Comparison of ENCODE assay signal across 9 mouse cellular contexts in the genomic region with DNA sequence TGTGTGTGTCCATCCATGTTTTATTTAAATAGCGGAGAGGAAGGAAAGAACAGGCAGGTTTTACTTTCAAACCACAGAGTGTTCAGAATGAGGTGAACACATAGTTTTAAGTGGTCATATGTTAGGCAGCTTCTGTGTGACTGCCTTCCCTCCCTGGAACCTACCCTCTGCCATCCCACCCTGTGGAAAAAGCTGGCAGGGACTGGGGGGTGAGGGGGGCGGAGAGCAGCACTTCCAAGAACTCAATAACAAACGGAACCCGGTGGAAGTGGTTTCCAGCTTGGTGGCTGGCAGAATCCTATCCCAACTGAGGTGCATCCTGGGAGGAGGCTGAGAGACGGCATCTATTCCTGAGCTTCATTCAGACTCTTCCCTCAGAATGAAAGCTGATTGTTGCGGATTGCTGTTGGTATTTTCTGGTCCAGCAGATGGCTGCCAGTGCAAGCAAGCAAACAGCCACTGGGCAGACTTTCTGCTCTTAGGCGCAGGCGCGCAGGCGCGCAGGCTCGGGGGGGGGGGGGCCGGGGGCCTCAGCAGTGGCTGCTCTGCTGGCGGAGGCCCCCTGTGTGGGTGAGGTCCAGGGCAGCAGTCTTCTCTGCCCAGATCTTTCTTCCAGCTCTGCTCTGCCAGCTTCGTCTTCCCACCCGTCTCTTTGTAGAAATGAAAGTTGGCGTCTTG. TPM values are rescaled to one million over a fixed set of nuclear protein-coding genes. Genes with fewer than 3 reads are reported as not detected.
DNase-seq lines count a peak whose midpoint lies in the region; ATAC-seq and TF ChIP-seq lines count a peak whose summit lies in the region.
"Had no signal": no experiment of that assay in that cellular context is flagged by ENCODE, and none has a peak within 500 bp of the region (broad histone marks: within the 10 kb centered on the region; RNA-seq: fewer than 3 reads in every experiment).

No protein-coding gene starts in this region.

- H3K4me1 ChIP-seq in kidney, adult 2 months (ENCODE audit: control insufficient read depth, insufficient read depth, low read length): no peaks in the 10 kb centered on the region
- peaks cover 15% of the 10 kb centered on the region for H3K4me1 ChIP-seq in limb, embryonic 12.5 days (replicated peaks)
- H3K4me1 ChIP-seq in midbrain, embryonic 14.5 days (ENCODE audit: control insufficient read depth, insufficient read depth, low read length): peaks cover 8% of the 10 kb centered on the region; the same call in 1 of the 2 replicates
- H3K4me1 ChIP-seq in stomach, embryonic 15.5 days: peaks cover 5% of the 10 kb centered on the region; the same call in 1 of the 2 replicates

- H3K9me3 ChIP-seq in limb, embryonic 12.5 days: no peaks in the 10 kb centered on the region
- no peaks in the 10 kb centered on the region for H3K9me3 ChIP-seq in midbrain, embryonic 14.5 days (ENCODE audit: control insufficient read depth, low read length)
- no peaks in the 10 kb centered on the region for H3K9me3 ChIP-seq in stomach, embryonic 15.5 days

- H3K9ac ChIP-seq in limb, embryonic 12.5 days (replicated peaks): peak overlapping the region; percentile 44
- peak overlapping the region; percentile 54 for H3K9ac ChIP-seq in midbrain, embryonic 14.5 days (replicated peaks; ENCODE audit: low read length)
- no peak overlapping the region; the same call in 1 of the 2 replicates for H3K9ac ChIP-seq in stomach, embryonic 15.5 days

- WGBS in kidney, adult 2 months: 32% methylated on average over 17 of the region's 17 CpGs
- 44% methylated on average over 16 of the region's 17 CpGs for WGBS in limb, embryonic 12.5 days
- WGBS in midbrain, embryonic 14.5 days: 30% methylated on average over 16 of the region's 17 CpGs
- WGBS in stomach, embryonic 15.5 days: 33% methylated on average over 16 of the region's 17 CpGs

- H3K36me3 ChIP-seq in kidney, adult 2 months (ENCODE audit: control insufficient read depth, insufficient read depth, low read length): no peaks in the 10 kb centered on the region
- no peaks in the 10 kb centered on the region for H3K36me3 ChIP-seq in limb, embryonic 12.5 days
- no peaks in the 10 kb centered on the region for H3K36me3 ChIP-seq in midbrain, embryonic 14.5 days (ENCODE audit: control insufficient read depth, insufficient read depth, low read length)
- H3K36me3 ChIP-seq in stomach, embryonic 15.5 days: no peaks in the 10 kb centered on the region

- H3K27me3 ChIP-seq in kidney, adult 2 months (replicated peaks; ENCODE audit: control insufficient read depth, insufficient read depth, low read length): no peaks in the 10 kb centered on the region
- no peaks in the 10 kb centered on the region for H3K27me3 ChIP-seq in limb, embryonic 12.5 days
- H3K27me3 ChIP-seq in midbrain, embryonic 14.5 days (ENCODE audit: control insufficient read depth, insufficient read depth, low read length): no peaks in the 10 kb centered on the region
- no peaks in the 10 kb centered on the region for H3K27me3 ChIP-seq in stomach, embryonic 15.5 days (replicated peaks)

- H3K27ac ChIP-seq in kidney, adult 2 months (ENCODE audit: insufficient read depth, low read depth, low read length): no peak overlapping the region
- H3K27ac ChIP-seq in limb, embryonic 12.5 days: peak overlapping the region; percentile 62
- peak overlapping the region; percentile 76 for H3K27ac ChIP-seq in midbrain, embryonic 14.5 days (replicated peaks; ENCODE audit: low read depth, low read length)
- H3K27ac ChIP-seq in stomach, embryonic 15.5 days: peak overlapping the region; percentile 61; the same call in 1 of the 2 replicates

- no peak for TF ChIP-seq POLR2A in kidney, adult 2 months (IDR thresholded peaks at IDR 0.05; ENCODE audit: low read depth, low read length)

- DNase-seq in adrenal gland, adult (ENCODE audit: inconsistent age in 2 of 2, low spot score in 1 of 2): peak; percentile 64 to 85
- no peak for DNase-seq in adrenal gland, adult 8-10 months
- peak; percentile 73 for DNase-seq in cerebellum, adult 9-10 months
- peak; percentile 25 to 31 for DNase-seq in frontal cortex, postnatal 14 days (ENCODE audit: low spot score in 2 of 2)
- peak; percentile 67 for DNase-seq in kidney, adult 2 months
- DNase-seq in midbrain, embryonic 14.5 days: peak; percentile 83

- peak; percentile 77; the same call in 1 of the 2 replicates for ATAC-seq in limb, embryonic 12.5 days (ENCODE audit: insufficient number of reproducible peaks, insufficient read depth, low FRiP score, low TSS enrichment, low read depth)
- peak; percentile 83; the same call in 1 of the 2 replicates for ATAC-seq in midbrain, embryonic 14.5 days (ENCODE audit: low FRiP score, low TSS enrichment)
- ATAC-seq in stomach, embryonic 15.5 days (ENCODE audit: insufficient read depth, low FRiP score, low read depth): no peak

- peak; percentile 39 for TF ChIP-seq CTCF in kidney, adult 2 months (conservative IDR thresholded peaks at IDR 0.05; ENCODE audit: insufficient read depth, insufficient read length, low read depth, low read length)

- H3K4me2 ChIP-seq in limb, embryonic 12.5 days: peak overlapping the region; percentile 49
- H3K4me2 ChIP-seq in midbrain, embryonic 14.5 days (ENCODE audit: low read length): peak overlapping the region; percentile 51
- peak overlapping the region; percentile 54 for H3K4me2 ChIP-seq in stomach, embryonic 15.5 days

- peak overlapping the region; percentile 54 for H3K4me3 ChIP-seq in kidney, adult 2 months (ENCODE audit: insufficient read depth, low read depth, low read length)
- peak overlapping the region; percentile 17 for H3K4me3 ChIP-seq in limb, embryonic 12.5 days (replicated peaks)
- peak overlapping the region; percentile 19 for H3K4me3 ChIP-seq in midbrain, embryonic 14.5 days (replicated peaks; ENCODE audit: low read depth, low read length)
- H3K4me3 ChIP-seq in stomach, embryonic 15.5 days (replicated peaks): peak overlapping the region; percentile 36

RNA-seq across cellular contexts. Expression of a gene that starts 14.3 kb away (rescaled TPM):
- 1 to 10 TPM in 2 of 4 experiments, under 1 TPM in 2; 0.66 to 2.5 (median 0.94) TPM for total RNA-seq in adrenal gland, adult 8-10 months (2022)
- 1.5 TPM in 2 replicates for polyA plus RNA-seq in kidney, adult 2 months (2012; rRNA removed)
- polyA plus RNA-seq in limb, embryonic 12.5 days (2016; fragmentation: Nextera tagmentation; extraction: Ambion mirVana): 0.70 and 1.9 TPM in 2 replicates
- 0.51 TPM in 2 replicates for polyA plus RNA-seq in midbrain, embryonic 14.5 days (2014; fragmentation: Nextera tagmentation; extraction: Ambion mirVana)
- polyA plus RNA-seq in stomach, embryonic 15.5 days (2015; fragmentation: Nextera tagmentation; extraction: Ambion mirVana): 9.9 and 13.7 TPM in 2 replicates

RNA-seq across cellular contexts. Expression of a gene that starts 29.5 kb away (rescaled TPM):
- under 1 TPM in 1 of 4 experiments, not detected in 3; 0.97 TPM for total RNA-seq in adrenal gland, adult 8-10 months (2022)
- polyA plus RNA-seq in kidney, adult 2 months (2012; rRNA removed): not detected in 2 replicates
- polyA plus RNA-seq in limb, embryonic 12.5 days (2016; fragmentation: Nextera tagmentation; extraction: Ambion mirVana): not detected in 2 replicates
- polyA plus RNA-seq in midbrain, embryonic 14.5 days (2014; fragmentation: Nextera tagmentation; extraction: Ambion mirVana): not detected in 2 replicates
- not detected in 2 replicates for polyA plus RNA-seq in stomach, embryonic 15.5 days (2015; fragmentation: Nextera tagmentation; extraction: Ambion mirVana)
- polyA plus RNA-seq: gonadal fat pad, adult 2 months had no signal

RNA-seq across cellular contexts. Expression of a gene that starts 29.5 kb away (rescaled TPM):
- total RNA-seq in adrenal gland, adult 8-10 months (2022): 100 to 1,000 TPM; 171 to 378 (median 215) TPM
- 126 and 170 TPM in 2 replicates for polyA plus RNA-seq in kidney, adult 2 months (2012; rRNA removed)
- 114 and 117 TPM in 2 replicates for polyA plus RNA-seq in limb, embryonic 12.5 days (2016; fragmentation: Nextera tagmentation; extraction: Ambion mirVana)
- polyA plus RNA-seq in midbrain, embryonic 14.5 days (2014; fragmentation: Nextera tagmentation; extraction: Ambion mirVana): 83.8 and 88.1 TPM in 2 replicates
- 181 and 190 TPM in 2 replicates for polyA plus RNA-seq in stomach, embryonic 15.5 days (2015; fragmentation: Nextera tagmentation; extraction: Ambion mirVana)

RNA-seq across cellular contexts. Expression of a gene that starts 34.4 kb away (rescaled TPM):
- 1 to 10 TPM in 1 of 4 experiments, under 1 TPM in 3; 0.38 to 1.0 (median 0.46) TPM for total RNA-seq in adrenal gland, adult 8-10 months (2022)
- 0.39 and 0.50 TPM in 2 replicates for polyA plus RNA-seq in kidney, adult 2 months (2012; rRNA removed)
- polyA plus RNA-seq in limb, embryonic 12.5 days (2016; fragmentation: Nextera tagmentation; extraction: Ambion mirVana): 0.06 and 0.12 TPM in 2 replicates
- 0.51 and 1.0 TPM in 2 replicates for polyA plus RNA-seq in midbrain, embryonic 14.5 days (2014; fragmentation: Nextera tagmentation; extraction: Ambion mirVana)
- 0.09 and 0.14 TPM in 2 replicates for polyA plus RNA-seq in stomach, embryonic 15.5 days (2015; fragmentation: Nextera tagmentation; extraction: Ambion mirVana)

RNA-seq across cellular contexts. Expression of a gene that starts 56.6 kb away (rescaled TPM):
- total RNA-seq in adrenal gland, adult 8-10 months (2022): 10 to 100 TPM; 12.0 to 56.7 (median 30.9) TPM
- 26.8 and 27.4 TPM in 2 replicates for polyA plus RNA-seq in kidney, adult 2 months (2012; rRNA removed)
- 0.10 and 0.31 TPM in 2 replicates for polyA plus RNA-seq in limb, embryonic 12.5 days (2016; fragmentation: Nextera tagmentation; extraction: Ambion mirVana)
- polyA plus RNA-seq in midbrain, embryonic 14.5 days (2014; fragmentation: Nextera tagmentation; extraction: Ambion mirVana): 0.26 and 0.38 TPM in 2 replicates
- 3.2 and 5.8 TPM in 2 replicates for polyA plus RNA-seq in stomach, embryonic 15.5 days (2015; fragmentation: Nextera tagmentation; extraction: Ambion mirVana)
